Mouse (Mus musculus): ENCODE results near the gene Il22ra1. TPM values are rescaled to one million over a fixed set of nuclear protein-coding genes. Genes with fewer than 3 reads are reported as not detected.

Il22ra1 gene
- polyA plus RNA-seq, 1 experiment from 2014 or later = not detected

GRCm38 (mm10) chr4:135770611-135771305 lies 42.8 kb downstream of the Il22ra1 start:
- no peak overlapping the region for H3K4me3 ChIP-seq (ENCODE audit: control insufficient read depth in 1 of 2, insufficient read depth in 1 of 2, low read depth in 1 of 2, low read length in 2 of 2)
- ATAC-seq (ENCODE audit: insufficient number of reproducible peaks, insufficient read depth, low FRiP score, low read depth) = no peak

DNA sequence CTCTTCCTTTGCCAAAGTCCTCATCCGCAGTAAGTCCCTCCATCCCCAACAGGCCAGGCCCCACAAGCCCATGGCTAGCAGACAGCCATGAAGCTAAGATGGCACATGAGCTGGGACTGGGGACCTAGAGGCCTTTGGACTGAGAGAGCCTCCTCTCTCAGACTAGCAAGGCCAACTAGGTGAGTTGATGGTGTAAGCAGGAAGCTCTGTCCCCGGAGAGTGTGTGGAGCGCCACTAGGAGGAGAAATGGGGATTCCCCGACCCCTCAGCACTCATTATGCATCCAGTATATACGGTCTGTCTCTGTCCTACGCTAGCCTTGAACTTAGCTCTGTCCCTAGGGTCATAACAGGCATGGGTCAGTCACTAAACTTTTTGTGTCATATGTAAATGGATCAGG lies 43.6 kb downstream of the Il22ra1 start:
- Histone ChIP-seq H3K9me3 (ENCODE audit: control insufficient read depth, low read length) (no peaks in the 10 kb centered on the region), H3K36me3 (ENCODE audit: control insufficient read depth, insufficient read depth, low read length) (no peaks in the 10 kb centered on the region), H3K9ac (ENCODE audit: low read length) (no peak overlapping the region), H3K4me2 (ENCODE audit: low read length) (no peak overlapping the region), H3K4me3 (ENCODE audit: control insufficient read depth in 1 of 2, insufficient read depth in 1 of 2, low read depth in 1 of 2, low read length in 2 of 2) (no peak overlapping the region), H3K4me1 (ENCODE audit: control insufficient read depth in 2 of 2, insufficient read depth in 2 of 2, low read length in 2 of 2) (peaks cover 9 to 17% of the 10 kb centered on the region in 2 experiments), H3K27me3 (ENCODE audit: control insufficient read depth, insufficient read depth, low read length) (no peaks in the 10 kb centered on the region), H3K27ac (replicated peaks in 1 of 2; ENCODE audit: control insufficient read depth in 1 of 2, insufficient read depth in 1 of 2, low read depth in 2 of 2, low read length in 2 of 2) (peak overlapping the region; percentile 66 to 92; a peak in 3 of 4 replicates)
- ATAC-seq (ENCODE audit: insufficient number of reproducible peaks, insufficient read depth, low FRiP score, low read depth) = no peak
- 89% methylated on average over 6 of the region's 6 CpGs for WGBS

More at GRCm38 (mm10) chr4:135770611-135771305, 42.8 kb downstream of the Il22ra1 start:
- Histone ChIP-seq H3K4me2 (ENCODE audit: low read length) (no peak overlapping the region), H3K9ac (ENCODE audit: low read length) (no peak overlapping the region), H3K36me3 (ENCODE audit: control insufficient read depth, insufficient read depth, low read length) (no peaks in the 10 kb centered on the region), H3K9me3 (ENCODE audit: control insufficient read depth, low read length) (no peaks in the 10 kb centered on the region), H3K4me1 (ENCODE audit: control insufficient read depth in 2 of 2, insufficient read depth in 2 of 2, low read length in 2 of 2) (peaks cover 9 to 17% of the 10 kb centered on the region in 2 experiments), H3K27ac (replicated peaks in 1 of 2; ENCODE audit: control insufficient read depth in 1 of 2, insufficient read depth in 1 of 2, low read depth in 2 of 2, low read length in 2 of 2) (no peak overlapping the region), H3K27me3 (ENCODE audit: control insufficient read depth, insufficient read depth, low read length) (no peaks in the 10 kb centered on the region)
- WGBS = 90% methylated on average over 18 of the region's 18 CpGs

GRCm38 (mm10) chr4:135772671-135773070 lies 44.7 kb downstream of the Il22ra1 start:
- peak; percentile 88 for ATAC-seq (ENCODE audit: insufficient number of reproducible peaks, insufficient read depth, low FRiP score, low read depth)
- 19% methylated on average over 4 of the region's 4 CpGs for WGBS
- 0 out of 2 replicates have a peak overlapping the region, but pooled peaks have one; percentile 21 for H3K4me2 ChIP-seq (ENCODE audit: low read length)

GRCm38 (mm10) chr4:135774496-135774895 lies 46.5 kb downstream of the Il22ra1 start:
- Histone ChIP-seq H3K9me3 (ENCODE audit: control insufficient read depth, low read length) (no peaks in the 10 kb centered on the region), H3K4me2 (ENCODE audit: low read length) (no peak overlapping the region), H3K36me3 (ENCODE audit: control insufficient read depth, insufficient read depth, low read length) (no peaks in the 10 kb centered on the region), H3K4me3 (ENCODE audit: control insufficient read depth in 1 of 2, insufficient read depth in 1 of 2, low read depth in 1 of 2, low read length in 2 of 2) (no peak overlapping the region), H3K27me3 (ENCODE audit: control insufficient read depth, insufficient read depth, low read length) (no peaks in the 10 kb centered on the region), H3K4me1 (ENCODE audit: control insufficient read depth in 2 of 2, insufficient read depth in 2 of 2, low read length in 2 of 2) (peaks cover 10 to 17% of the 10 kb centered on the region in 2 experiments), H3K27ac (replicated peaks in 1 of 2; ENCODE audit: control insufficient read depth in 1 of 2, insufficient read depth in 1 of 2, low read depth in 2 of 2, low read length in 2 of 2) (no peak overlapping the region), H3K9ac (ENCODE audit: low read length) (no peak overlapping the region)
- WGBS = 50% methylated on average over 8 of the region's 8 CpGs
- ATAC-seq (ENCODE audit: insufficient number of reproducible peaks, insufficient read depth, low FRiP score, low read depth) = no peak

More at GRCm38 (mm10) chr4:135772671-135773070, 44.7 kb downstream of the Il22ra1 start:
- peak overlapping the region; percentile 66 to 92 for H3K27ac ChIP-seq (replicated peaks in 1 of 2; ENCODE audit: control insufficient read depth in 1 of 2, insufficient read depth in 1 of 2, low read depth in 2 of 2, low read length in 2 of 2)
- no peaks in the 10 kb centered on the region for H3K36me3 ChIP-seq (ENCODE audit: control insufficient read depth, insufficient read depth, low read length)
- H3K4me1 ChIP-seq (ENCODE audit: control insufficient read depth in 2 of 2, insufficient read depth in 2 of 2, low read length in 2 of 2) = peaks cover 9 to 17% of the 10 kb centered on the region in 2 experiments
- no peaks in the 10 kb centered on the region for H3K27me3 ChIP-seq (ENCODE audit: control insufficient read depth, insufficient read depth, low read length)
- H3K4me3 ChIP-seq (ENCODE audit: control insufficient read depth in 1 of 2, insufficient read depth in 1 of 2, low read depth in 1 of 2, low read length in 2 of 2) = no peak overlapping the region
- no peak overlapping the region for H3K9ac ChIP-seq (ENCODE audit: low read length)
- no peaks in the 10 kb centered on the region for H3K9me3 ChIP-seq (ENCODE audit: control insufficient read depth, low read length)

DNA sequence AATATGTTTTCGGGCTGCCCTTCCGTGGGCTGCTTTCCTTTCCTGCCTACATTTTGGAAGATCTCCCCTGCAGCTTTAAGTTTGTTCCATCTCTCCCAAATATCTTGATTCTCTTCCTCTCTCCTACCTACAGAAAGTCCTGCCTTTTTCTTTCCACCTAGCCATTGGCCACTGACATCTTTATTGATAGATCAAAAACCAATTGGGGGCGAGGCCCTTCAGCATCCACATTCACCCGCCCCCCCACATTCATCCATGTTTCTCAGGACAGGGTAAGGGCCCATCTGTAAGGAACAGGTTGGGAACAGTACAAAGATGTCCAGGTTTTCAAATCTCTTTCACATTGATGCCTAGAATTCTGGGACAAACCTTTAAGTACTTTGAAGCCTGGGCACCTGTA lies 48.9 kb downstream of the Il22ra1 start:
- H3K27ac ChIP-seq (replicated peaks in 1 of 2; ENCODE audit: control insufficient read depth in 1 of 2, insufficient read depth in 1 of 2, low read depth in 2 of 2, low read length in 2 of 2) = no peak overlapping the region
- no peaks in the 10 kb centered on the region for H3K36me3 ChIP-seq (ENCODE audit: control insufficient read depth, insufficient read depth, low read length)
- H3K9me3 ChIP-seq (ENCODE audit: control insufficient read depth, low read length) = no peaks in the 10 kb centered on the region
- no peak for ATAC-seq (ENCODE audit: insufficient number of reproducible peaks, insufficient read depth, low FRiP score, low read depth)
- no peak overlapping the region for H3K4me2 ChIP-seq (ENCODE audit: low read length)
- WGBS = 83% methylated on average over 4 of the region's 4 CpGs
- no peaks in the 10 kb centered on the region for H3K27me3 ChIP-seq (ENCODE audit: control insufficient read depth, insufficient read depth, low read length)
- no peak overlapping the region for H3K4me3 ChIP-seq (ENCODE audit: control insufficient read depth in 1 of 2, insufficient read depth in 1 of 2, low read depth in 1 of 2, low read length in 2 of 2)
- no peak overlapping the region for H3K9ac ChIP-seq (ENCODE audit: low read length)
- peaks cover 13 to 15% of the 10 kb centered on the region in 2 experiments for H3K4me1 ChIP-seq (ENCODE audit: control insufficient read depth in 2 of 2, insufficient read depth in 2 of 2, low read length in 2 of 2)

DNA sequence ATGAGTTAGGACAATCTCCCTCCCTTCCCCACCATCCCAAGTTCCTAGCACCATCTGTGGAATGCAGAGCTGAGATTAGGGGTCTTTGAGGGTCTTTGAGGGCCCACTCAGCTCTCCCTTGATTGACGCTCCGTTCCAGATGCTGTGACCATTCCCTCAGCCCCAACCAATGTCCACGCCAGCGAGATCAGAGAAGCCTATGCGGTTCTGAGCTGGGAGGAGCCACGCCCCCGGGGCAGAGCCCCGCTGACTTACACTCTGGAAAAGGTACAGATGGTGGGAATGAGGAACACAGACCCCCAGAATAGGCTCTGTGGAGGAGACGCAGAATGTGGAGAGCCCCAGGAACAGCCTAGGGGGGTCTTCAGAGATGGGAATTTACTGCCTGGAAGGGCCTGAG lies 51.7 kb downstream of the Il22ra1 start:
- H3K4me3 ChIP-seq (ENCODE audit: control insufficient read depth in 1 of 2, insufficient read depth in 1 of 2, low read depth in 1 of 2, low read length in 2 of 2) = no peak overlapping the region
- H3K27me3 ChIP-seq (ENCODE audit: control insufficient read depth, insufficient read depth, low read length) = no peaks in the 10 kb centered on the region
- H3K36me3 ChIP-seq (ENCODE audit: control insufficient read depth, insufficient read depth, low read length) = no peaks in the 10 kb centered on the region
- H3K9me3 ChIP-seq (ENCODE audit: control insufficient read depth, low read length) = no peaks in the 10 kb centered on the region
- no peak overlapping the region for H3K27ac ChIP-seq (replicated peaks in 1 of 2; ENCODE audit: control insufficient read depth in 1 of 2, insufficient read depth in 1 of 2, low read depth in 2 of 2, low read length in 2 of 2)
- no peak for ATAC-seq (ENCODE audit: insufficient number of reproducible peaks, insufficient read depth, low FRiP score, low read depth)
- 66% methylated on average over 9 of the region's 9 CpGs for WGBS
- no peak overlapping the region for H3K4me2 ChIP-seq (ENCODE audit: low read length)
- H3K4me1 ChIP-seq (ENCODE audit: control insufficient read depth in 2 of 2, insufficient read depth in 2 of 2, low read length in 2 of 2) = peaks cover 2 to 5% of the 10 kb centered on the region in 2 experiments; a peak in 1 of 4 replicates
- H3K9ac ChIP-seq (ENCODE audit: low read length) = no peak overlapping the region

DNA sequence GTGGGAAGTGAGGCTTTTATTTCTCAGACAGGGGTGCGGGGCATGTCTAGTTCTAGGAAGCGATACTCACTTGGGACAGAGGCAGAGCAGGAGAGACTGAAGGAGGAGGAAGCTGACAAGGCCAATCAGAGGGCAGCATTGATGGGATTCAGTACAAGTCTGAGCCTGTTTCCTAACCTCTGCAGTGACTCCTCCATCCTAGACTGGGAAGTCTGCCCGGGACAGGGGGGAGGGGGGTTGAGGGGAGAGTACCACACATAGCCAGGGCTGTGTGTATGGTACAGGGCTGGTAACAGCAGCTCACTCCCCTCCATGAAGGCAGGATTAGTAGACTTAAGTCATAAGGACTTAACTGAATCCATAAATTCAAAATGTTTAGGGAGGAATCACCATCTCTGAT lies 52.3 kb downstream of the Il22ra1 start:
- 57% methylated on average over 3 of the region's 3 CpGs for WGBS
- Histone ChIP-seq H3K4me3 (ENCODE audit: control insufficient read depth in 1 of 2, insufficient read depth in 1 of 2, low read depth in 1 of 2, low read length in 2 of 2) (no peak overlapping the region), H3K36me3 (ENCODE audit: control insufficient read depth, insufficient read depth, low read length) (no peaks in the 10 kb centered on the region), H3K9me3 (ENCODE audit: control insufficient read depth, low read length) (no peaks in the 10 kb centered on the region), H3K4me2 (ENCODE audit: low read length) (no peak overlapping the region), H3K4me1 (ENCODE audit: control insufficient read depth in 2 of 2, insufficient read depth in 2 of 2, low read length in 2 of 2) (peaks cover 0 to 4% of the 10 kb centered on the region in 2 experiments; a peak in 1 of 4 replicates), H3K9ac (ENCODE audit: low read length) (no peak overlapping the region), H3K27me3 (ENCODE audit: control insufficient read depth, insufficient read depth, low read length) (no peaks in the 10 kb centered on the region), H3K27ac (replicated peaks in 1 of 2; ENCODE audit: control insufficient read depth in 1 of 2, insufficient read depth in 1 of 2, low read depth in 2 of 2, low read length in 2 of 2) (no peak overlapping the region)
- peak; percentile 48; the same call in 1 of the 2 replicates for ATAC-seq (ENCODE audit: insufficient number of reproducible peaks, insufficient read depth, low FRiP score, low read depth)

All from heart, embryonic 14.5 days (tissue).